Mouse (Mus musculus): ENCODE data around the gene Lmntd2. TPM values are rescaled to one million over a fixed set of nuclear protein-coding genes. Genes with fewer than 3 reads are reported as not detected.

The Lmntd2 gene
- polyA plus RNA-seq, 1 experiment, result 0.05 TPM

DNA sequence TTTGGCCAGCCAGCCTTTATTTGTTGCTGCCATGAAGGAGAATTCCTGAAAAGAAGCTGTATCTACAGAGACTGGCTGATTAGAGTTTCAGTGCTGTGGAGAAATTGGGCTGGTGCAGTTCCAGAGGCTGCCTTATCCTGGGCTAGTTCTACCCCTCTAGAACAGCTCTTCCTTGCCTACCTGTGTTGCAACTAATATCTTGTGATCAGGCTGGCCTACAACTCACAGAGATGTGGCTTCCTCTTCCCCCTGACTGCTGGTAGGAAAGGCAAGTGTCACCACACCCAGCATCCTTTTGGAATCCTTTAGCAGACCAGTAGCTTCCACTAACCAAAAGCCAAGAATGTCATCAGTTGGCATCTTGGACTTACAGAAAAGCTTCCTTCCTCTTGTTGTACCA is 44.0 kb downstream of the Lmntd2 start:
- no peak overlapping the region for H3ac ChIP-seq (ENCODE audit: control insufficient read depth, insufficient read length, low read depth)
- no peak overlapping the region for H3K4me3 ChIP-seq (ENCODE audit: insufficient read depth, poor library complexity, severe bottlenecking)
- no peaks in the 10 kb centered on the region for H3K27me3 ChIP-seq (ENCODE audit: control insufficient read depth, insufficient read depth, insufficient read length)
- H3K79me3 ChIP-seq (ENCODE audit: low read depth), result peaks cover 23% of the 10 kb centered on the region
- TF ChIP-seq CTCF (IDR thresholded peaks at IDR 0.05; ENCODE audit: control insufficient read depth, insufficient read depth, insufficient read length) (no peak), MAX (IDR thresholded peaks at IDR 0.05) (no peak), MYOG (IDR thresholded peaks at IDR 0.05; ENCODE audit: control insufficient read depth, extremely low read depth, insufficient read length) (no peak), FOSL1 (IDR thresholded peaks at IDR 0.05; ENCODE audit: insufficient read depth, low read length, poor library complexity, severe bottlenecking) (no peak), USF1 (IDR thresholded peaks at IDR 0.05; ENCODE audit: low read depth) (no peak), MYOD1 (IDR thresholded peaks at IDR 0.05; ENCODE audit: control insufficient read depth, insufficient read length, low read depth) (no peak)
- H3K79me2 ChIP-seq (ENCODE audit: control insufficient read depth, insufficient read depth), result peaks cover 55% of the 10 kb centered on the region
- peaks cover 15% of the 10 kb centered on the region for H3K36me3 ChIP-seq (ENCODE audit: control insufficient read depth, insufficient read depth)

GRCm38 (mm10) chr7:141169300-141169699 is 44.6 kb downstream of the Lmntd2 start:
- Histone ChIP-seq H3K36me3 (ENCODE audit: control insufficient read depth, insufficient read depth) (peaks cover 15% of the 10 kb centered on the region), H3K27me3 (ENCODE audit: control insufficient read depth, insufficient read depth, insufficient read length) (no peaks in the 10 kb centered on the region), H3K4me3 (ENCODE audit: insufficient read depth, poor library complexity, severe bottlenecking) (no peak overlapping the region), H3ac (ENCODE audit: control insufficient read depth, insufficient read length, low read depth) (no peak overlapping the region), H3K79me3 (ENCODE audit: low read depth) (peaks cover 23% of the 10 kb centered on the region), H3K79me2 (ENCODE audit: control insufficient read depth, insufficient read depth) (peaks cover 56% of the 10 kb centered on the region)
- no peak for TF ChIP-seq FOSL1 (IDR thresholded peaks at IDR 0.05; ENCODE audit: insufficient read depth, low read length, poor library complexity, severe bottlenecking)
- no peak for TF ChIP-seq MYOG (IDR thresholded peaks at IDR 0.05; ENCODE audit: control insufficient read depth, extremely low read depth, insufficient read length)
- no peak for TF ChIP-seq CTCF (IDR thresholded peaks at IDR 0.05; ENCODE audit: control insufficient read depth, insufficient read depth, insufficient read length)
- no peak for TF ChIP-seq MAX (IDR thresholded peaks at IDR 0.05)
- TF ChIP-seq CEBPB (IDR thresholded peaks at IDR 0.05; ENCODE audit: low read depth), result no peak
- no peak for TF ChIP-seq MYOD1 (IDR thresholded peaks at IDR 0.05; ENCODE audit: control insufficient read depth, insufficient read length, low read depth)
- TF ChIP-seq USF1 (IDR thresholded peaks at IDR 0.05; ENCODE audit: low read depth), result no peak

DNA sequence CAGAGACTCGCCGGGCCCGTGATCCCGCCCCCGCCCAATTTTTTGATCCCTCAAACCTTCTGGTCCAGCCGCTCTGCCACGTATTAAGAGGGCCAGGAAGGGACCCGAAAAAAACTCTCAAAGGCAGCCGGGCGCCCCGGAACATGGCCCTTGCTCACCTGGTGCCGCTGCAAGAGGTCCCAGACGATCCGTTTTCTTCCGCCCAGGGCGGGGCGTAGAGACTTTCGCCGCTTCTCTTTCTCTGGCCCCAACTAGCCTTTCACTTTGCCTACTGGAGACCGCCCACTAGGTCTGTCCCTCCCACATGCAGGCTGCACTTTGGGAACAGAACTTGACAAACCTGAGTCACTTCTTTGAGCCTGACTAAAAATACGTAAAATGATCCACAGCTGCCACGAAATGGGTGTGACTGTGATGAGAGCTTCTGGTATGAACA is 45.3 kb downstream of the Lmntd2 start:
- TF ChIP-seq MYOD1 (IDR thresholded peaks at IDR 0.05; ENCODE audit: control insufficient read depth, insufficient read length, low read depth) (peak; percentile 9), USF1 (IDR thresholded peaks at IDR 0.05; ENCODE audit: low read depth) (no peak), MYOG (IDR thresholded peaks at IDR 0.05; ENCODE audit: control insufficient read depth, extremely low read depth, insufficient read length) (no peak), CTCF (IDR thresholded peaks at IDR 0.05; ENCODE audit: control insufficient read depth, insufficient read depth, insufficient read length) (no peak)
- peak overlapping the region; percentile 47 for H3K4me3 ChIP-seq (ENCODE audit: insufficient read depth, poor library complexity, severe bottlenecking)
- peaks cover 23% of the 10 kb centered on the region for H3K79me3 ChIP-seq (ENCODE audit: low read depth)
- H3K79me2 ChIP-seq (ENCODE audit: control insufficient read depth, insufficient read depth), result peaks cover 64% of the 10 kb centered on the region
- H3ac ChIP-seq (ENCODE audit: control insufficient read depth, insufficient read length, low read depth), result peak overlapping the region; percentile 49
- H3K36me3 ChIP-seq (ENCODE audit: control insufficient read depth, insufficient read depth), result peaks cover 21% of the 10 kb centered on the region
- no peaks in the 10 kb centered on the region for H3K27me3 ChIP-seq (ENCODE audit: control insufficient read depth, insufficient read depth, insufficient read length)

DNA sequence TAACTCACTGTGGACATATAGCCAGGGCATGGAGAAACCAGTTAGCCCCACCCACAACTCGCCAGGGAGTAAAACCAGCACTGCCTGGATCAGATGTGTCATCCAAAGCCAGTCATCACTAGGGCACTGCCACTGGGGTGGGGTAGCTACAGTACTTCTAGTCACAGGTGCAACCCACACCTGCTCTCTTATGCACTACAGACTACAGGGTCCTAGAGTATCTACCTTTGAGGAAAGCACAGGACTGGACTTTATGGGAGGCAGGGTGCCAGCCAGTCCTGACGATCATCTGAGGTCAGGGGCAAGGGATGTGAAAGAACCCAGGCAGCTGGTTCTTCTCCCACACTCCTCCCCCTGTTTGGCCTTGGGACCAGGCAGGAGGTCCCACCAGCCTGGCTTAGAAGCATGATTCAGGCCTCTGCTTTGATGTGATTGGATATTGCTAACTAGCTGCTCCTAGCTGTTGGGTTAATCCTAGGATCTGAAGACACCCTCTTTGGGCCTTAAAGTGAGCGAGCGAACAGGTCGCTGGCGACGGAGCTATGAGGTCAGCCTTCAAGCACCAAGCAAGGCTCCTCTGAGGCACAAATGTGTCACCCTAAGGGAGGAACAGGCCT is 45.9 kb downstream of the Lmntd2 start:
- Histone ChIP-seq H3K4me3 (ENCODE audit: insufficient read depth, poor library complexity, severe bottlenecking) (peak overlapping the region; percentile 47), H3ac (ENCODE audit: control insufficient read depth, insufficient read length, low read depth) (peak overlapping the region; percentile 49), H3K79me3 (ENCODE audit: low read depth) (peaks cover 23% of the 10 kb centered on the region), H3K79me2 (ENCODE audit: control insufficient read depth, insufficient read depth) (peaks cover 69% of the 10 kb centered on the region), H3K36me3 (ENCODE audit: control insufficient read depth, insufficient read depth) (peaks cover 26% of the 10 kb centered on the region), H3K27me3 (ENCODE audit: control insufficient read depth, insufficient read depth, insufficient read length) (no peaks in the 10 kb centered on the region)
- TF ChIP-seq USF1 (IDR thresholded peaks at IDR 0.05; ENCODE audit: low read depth) (no peak), MYOG (IDR thresholded peaks at IDR 0.05; ENCODE audit: control insufficient read depth, extremely low read depth, insufficient read length) (no peak), MYOD1 (IDR thresholded peaks at IDR 0.05; ENCODE audit: control insufficient read depth, insufficient read length, low read depth) (peak; percentile 49)

DNA sequence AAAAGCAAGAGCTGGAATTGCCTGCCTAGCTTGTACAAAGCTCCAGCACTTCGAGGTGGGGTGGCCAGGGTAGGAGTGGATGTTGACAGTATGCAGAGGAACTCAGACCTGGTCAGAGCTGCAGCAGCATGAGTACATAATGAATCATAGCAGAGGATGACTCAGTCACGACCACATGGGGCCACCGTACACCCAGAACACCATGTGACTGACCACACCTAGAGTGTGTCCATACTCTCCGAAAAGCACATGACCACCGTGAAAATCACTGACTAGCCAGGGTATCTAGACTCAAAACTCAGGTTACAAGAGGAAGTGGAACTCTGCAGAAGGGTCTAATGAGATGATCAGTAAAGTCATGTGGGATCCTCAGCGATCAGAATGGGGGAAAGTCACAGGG is 49.0 kb downstream of the Lmntd2 start:
- Histone ChIP-seq H3K36me3 (ENCODE audit: control insufficient read depth, insufficient read depth) (peaks cover 56% of the 10 kb centered on the region), H3K4me3 (ENCODE audit: insufficient read depth, poor library complexity, severe bottlenecking) (no peak overlapping the region), H3K79me2 (ENCODE audit: control insufficient read depth, insufficient read depth) (peaks cover 51% of the 10 kb centered on the region), H3ac (ENCODE audit: control insufficient read depth, insufficient read length, low read depth) (no peak overlapping the region), H3K79me3 (ENCODE audit: low read depth) (peaks cover 18% of the 10 kb centered on the region), H3K27me3 (ENCODE audit: control insufficient read depth, insufficient read depth, insufficient read length) (no peaks in the 10 kb centered on the region)
- peak; percentile 97 for TF ChIP-seq MAX (IDR thresholded peaks at IDR 0.05)
- TF ChIP-seq MYOD1 (IDR thresholded peaks at IDR 0.05; ENCODE audit: control insufficient read depth, insufficient read length, low read depth), result peak; percentile 48
- no peak for TF ChIP-seq CTCF (IDR thresholded peaks at IDR 0.05; ENCODE audit: control insufficient read depth, insufficient read depth, insufficient read length)
- peak; percentile 98 for TF ChIP-seq USF1 (IDR thresholded peaks at IDR 0.05; ENCODE audit: low read depth)
- peak; percentile 99 for TF ChIP-seq FOSL1 (IDR thresholded peaks at IDR 0.05; ENCODE audit: insufficient read depth, low read length, poor library complexity, severe bottlenecking)
- no peak for TF ChIP-seq CEBPB (IDR thresholded peaks at IDR 0.05; ENCODE audit: low read depth)
- TF ChIP-seq MYOG (IDR thresholded peaks at IDR 0.05; ENCODE audit: control insufficient read depth, extremely low read depth, insufficient read length), result no peak

- Histone ChIP-seq H3K27me3 (ENCODE audit: control insufficient read depth, insufficient read depth, insufficient read length) (no peaks in the 10 kb centered on the region), H3K4me3 (ENCODE audit: insufficient read depth, poor library complexity, severe bottlenecking) (no peak overlapping the region), H3K36me3 (ENCODE audit: control insufficient read depth, insufficient read depth) (peaks cover 60% of the 10 kb centered on the region), H3K79me2 (ENCODE audit: control insufficient read depth, insufficient read depth) (peaks cover 48% of the 10 kb centered on the region), H3K79me3 (ENCODE audit: low read depth) (peaks cover 16% of the 10 kb centered on the region), H3ac (ENCODE audit: control insufficient read depth, insufficient read length, low read depth) (peak overlapping the region; percentile 47)
- TF ChIP-seq CEBPB (IDR thresholded peaks at IDR 0.05; ENCODE audit: low read depth) (no peak), MAX (IDR thresholded peaks at IDR 0.05) (no peak), USF1 (IDR thresholded peaks at IDR 0.05; ENCODE audit: low read depth) (no peak)
Measured at GRCm38 (mm10) chr7:141164397-141164796, 49.5 kb downstream of the Lmntd2 start.

Small RNA genes within 50 kb of the gene (microRNA-seq; reads per million reads assigned to microRNA genes)
- 255 reads per million, percentile 80 among the genes with 10 or more reads in this experiment for gene Mir210 (ENCODE audit: borderline microRNAs expressed)

Other genes with a start within 250 kb of the Lmntd2 start
- gene Ifitm1, start 246.9 kb downstream of the Lmntd2 start, polyA plus RNA-seq (2012; fragmentation: generic; extraction: Trizol), result 60.7 TPM
- gene Ifitm3, start 203.3 kb downstream of the Lmntd2 start, polyA plus RNA-seq (2012; fragmentation: generic; extraction: Trizol), result 956 TPM
- gene Ifitm6, start 196.2 kb downstream of the Lmntd2 start, polyA plus RNA-seq (2012; fragmentation: generic; extraction: Trizol), result 1.3 TPM
- gene Gm17387, start 184.9 kb downstream of the Lmntd2 start, polyA plus RNA-seq (2012; fragmentation: generic; extraction: Trizol), result not detected
- 4.0 TPM for gene B4galnt4, start 153.0 kb downstream of the Lmntd2 start, polyA plus RNA-seq (2012; fragmentation: generic; extraction: Trizol)
- 0.88 TPM for gene Pkp3, start 135.9 kb downstream of the Lmntd2 start, polyA plus RNA-seq (2012; fragmentation: generic; extraction: Trizol)
- 13.9 TPM for gene Sigirr, start 113.5 kb downstream of the Lmntd2 start, polyA plus RNA-seq (2012; fragmentation: generic; extraction: Trizol)
- not detected for gene Ano9, start 96.3 kb downstream of the Lmntd2 start, polyA plus RNA-seq (2012; fragmentation: generic; extraction: Trizol)
- 20.5 TPM for gene Ptdss2, start 91.7 kb downstream of the Lmntd2 start, polyA plus RNA-seq (2012; fragmentation: generic; extraction: Trizol)
- 251 TPM for gene Rnh1, start 41.2 kb downstream of the Lmntd2 start, polyA plus RNA-seq (2012; fragmentation: generic; extraction: Trizol)
- 181 TPM for gene Hras, start 20.1 kb downstream of the Lmntd2 start, polyA plus RNA-seq (2012; fragmentation: generic; extraction: Trizol)
- 0.32 TPM for gene Lrrc56, start 19.9 kb downstream of the Lmntd2 start, polyA plus RNA-seq (2012; fragmentation: generic; extraction: Trizol)
- 25.2 TPM for gene Rassf7, start 1.8 kb upstream of the Lmntd2 start, polyA plus RNA-seq (2012; fragmentation: generic; extraction: Trizol)
- gene Phrf1, start 14.7 kb upstream of the Lmntd2 start, polyA plus RNA-seq (2012; fragmentation: generic; extraction: Trizol), result 60.2 TPM
- gene Irf7, start 52.4 kb upstream of the Lmntd2 start, polyA plus RNA-seq (2012; fragmentation: generic; extraction: Trizol), result 0.35 TPM
- gene Cdhr5, start 62.7 kb upstream of the Lmntd2 start, polyA plus RNA-seq (2012; fragmentation: generic; extraction: Trizol), result 0.04 TPM
- 16.1 TPM for gene Sct, start 65.1 kb upstream of the Lmntd2 start, polyA plus RNA-seq (2012; fragmentation: generic; extraction: Trizol)
- 0.01 TPM for gene Drd4, start 77.9 kb upstream of the Lmntd2 start, polyA plus RNA-seq (2012; fragmentation: generic; extraction: Trizol)
- gene Deaf1, start 113.6 kb upstream of the Lmntd2 start, polyA plus RNA-seq (2012; fragmentation: generic; extraction: Trizol), result 21.4 TPM
- gene Tmem80, start 113.7 kb upstream of the Lmntd2 start, polyA plus RNA-seq (2012; fragmentation: generic; extraction: Trizol), result 18.9 TPM
- 0.67 TPM for gene Eps8l2, start 124.8 kb upstream of the Lmntd2 start, polyA plus RNA-seq (2012; fragmentation: generic; extraction: Trizol)
- 252 TPM for gene Taldo1, start 178.1 kb upstream of the Lmntd2 start, polyA plus RNA-seq (2012; fragmentation: generic; extraction: Trizol)
- 14.9 TPM for gene Gatd1, start 200.1 kb upstream of the Lmntd2 start, polyA plus RNA-seq (2012; fragmentation: generic; extraction: Trizol)
- gene Cend1, start 215.4 kb upstream of the Lmntd2 start, polyA plus RNA-seq (2012; fragmentation: generic; extraction: Trizol), result 2.4 TPM
- 16.2 TPM for gene Slc25a22, start 223.8 kb upstream of the Lmntd2 start, polyA plus RNA-seq (2012; fragmentation: generic; extraction: Trizol)
- gene Pidd1, start 229.9 kb upstream of the Lmntd2 start, polyA plus RNA-seq (2012; fragmentation: generic; extraction: Trizol), result 9.5 TPM
- 4,785 TPM for gene Rplp2, start 233.3 kb upstream of the Lmntd2 start, polyA plus RNA-seq (2012; fragmentation: generic; extraction: Trizol)
- 32.8 TPM for gene Pnpla2, start 241.1 kb upstream of the Lmntd2 start, polyA plus RNA-seq (2012; fragmentation: generic; extraction: Trizol)
- gene Cracr2b, start 247.0 kb upstream of the Lmntd2 start, polyA plus RNA-seq (2012; fragmentation: generic; extraction: Trizol), result 4.5 TPM

Data from C2C12 (cell line).